Mouse (Mus musculus) lung, adult 2 months (tissue): ENCODE results near the gene Cryga. TPM values are rescaled to one million over a fixed set of nuclear protein-coding genes. Genes with fewer than 3 reads are reported as not detected.

ENCODE experiments used
- DNase-seq: peaks from one replicate; pipeline ENCODE4 v3.0.0; 2022
- H3K4me1 ChIP-seq: fragments of 200-500 bp; 2 replicates; pipeline ENCODE4 v1.6.1; 2011; ENCODE audit warnings: low read length; ENCODE audit not compliant: control insufficient read depth, insufficient read depth
- H3K4me3 ChIP-seq: fragments of 200-500 bp; replicated peaks from 2 replicates; pipeline ENCODE3; 2011; ENCODE audit warnings: low read depth, mild to moderate bottlenecking, control low read depth, low read length; ENCODE audit errors: extremely low read depth
- CTCF ChIP-seq: fragments of 200-500 bp; IDR thresholded peaks from 2 replicates; pipeline ENCODE4 v1.5.1; 2011; ENCODE audit warnings: mild to moderate bottlenecking, low read length, control low read depth; ENCODE audit not compliant: insufficient read depth
- POLR2A ChIP-seq: fragments of 200-500 bp; IDR thresholded peaks from 2 replicates; pipeline ENCODE4 v1.6.1; 2011; ENCODE audit warnings: low read depth, mild to moderate bottlenecking, control low read depth, low read length, borderline replicate concordance; ENCODE audit errors: extremely low read depth
- WGBS: fragments of 180-500 bp; shearing (Covaris S2); methylation state at CpG from one replicate; pipeline ENCODE4 v1.1.7; 2018; 5-methylcytosine and 5-hydroxymethylcytosine counted together
- polyA plus RNA-seq: library from polyadenylated mRNA; depleted of rRNA; stranded (reverse); fragments of >200 nt; gene quantifications from 2 replicates; pipeline ENCODE4 v1.2.3, GENCODE M21; 2012; rRNA removed

The Cryga gene
- polyA plus RNA-seq: not detected in 2 replicates

- 84% methylated on average over 11 of the region's 11 CpGs for WGBS
- Histone ChIP-seq H3K4me1 (no peaks in the 10 kb centered on the region), H3K4me3 (no peak within 1 kb of the TSS)
- DNase-seq: no peak
- TF ChIP-seq CTCF (no peak), POLR2A (no peak)
These were observed at the start of gene Cryga for GRCm38 (mm10) chr1:65103273-65103672. Cryga (minus strand) TSS chr1:65103373.

GRCm38 (mm10) chr1:65147971-65148370 is 44.8 kb upstream of the Cryga start:
- no peaks in the 10 kb centered on the region for H3K4me1 ChIP-seq
- WGBS: 49% methylated on average over 3 of the region's 3 CpGs
- DNase-seq: no peak
- no peak overlapping the region for H3K4me3 ChIP-seq
- TF ChIP-seq POLR2A: no peak
- no peak for TF ChIP-seq CTCF

GRCm38 (mm10) chr1:65147326-65147725 is 44.2 kb upstream of the Cryga start:
- TF ChIP-seq POLR2A: no peak
- TF ChIP-seq CTCF: no peak
- 87% methylated on average over 5 of the region's 5 CpGs for WGBS
- Histone ChIP-seq H3K4me3 (no peak overlapping the region), H3K4me1 (no peaks in the 10 kb centered on the region)
- no peak for DNase-seq

GRCm38 (mm10) chr1:65146601-65147000 is 43.4 kb upstream of the Cryga start:
- Histone ChIP-seq H3K4me3 (no peak overlapping the region), H3K4me1 (no peaks in the 10 kb centered on the region)
- whole genome bisulfite sequencing: 33% methylated on average over 2 of the region's 2 CpGs
- TF ChIP-seq CTCF (no peak), POLR2A (no peak)
- DNase-seq: no peak

GRCm38 (mm10) chr1:65144783-65145182 is 41.6 kb upstream of the Cryga start:
- Histone ChIP-seq H3K4me3 (no peak overlapping the region), H3K4me1 (no peaks in the 10 kb centered on the region)
- TF ChIP-seq CTCF: no peak
- TF ChIP-seq POLR2A: no peak
- no peak for DNase-seq
- WGBS: 80% methylated on average over 2 of the region's 2 CpGs

GRCm38 (mm10) chr1:65137560-65137959 is 34.4 kb upstream of the Cryga start:
- Histone ChIP-seq H3K4me3 (no peak overlapping the region), H3K4me1 (no peaks in the 10 kb centered on the region)
- DNase-seq: no peak
- TF ChIP-seq POLR2A (no peak), CTCF (no peak)
- 84% methylated on average over 6 of the region's 6 CpGs for WGBS

- Histone ChIP-seq H3K4me1 (no peaks in the 10 kb centered on the region), H3K4me3 (no peak overlapping the region)
- 83% methylated on average over 1 of the region's 1 CpGs for WGBS
- no peak for TF ChIP-seq POLR2A
- no peak for TF ChIP-seq CTCF
- no peak for DNase-seq
These were observed 29.7 kb upstream of the Cryga start for GRCm38 (mm10) chr1:65132833-65133232.

- WGBS: 88% methylated on average over 1 of the region's 1 CpGs
- H3K4me1 ChIP-seq: no peaks in the 10 kb centered on the region
These were observed 28.5 kb upstream of the Cryga start for GRCm38 (mm10) chr1:65131671-65132070.

GRCm38 (mm10) chr1:65130226-65130625 is 27.1 kb upstream of the Cryga start:
- no peak overlapping the region for H3K4me3 ChIP-seq
- no peaks in the 10 kb centered on the region for H3K4me1 ChIP-seq
- no peak for DNase-seq
- TF ChIP-seq CTCF (no peak), POLR2A (no peak)
- WGBS: 62% methylated on average over 3 of the region's 3 CpGs

More at GRCm38 (mm10) chr1:65131671-65132070, 28.5 kb upstream of the Cryga start:
- DNase-seq: no peak
- H3K4me3 ChIP-seq: no peak overlapping the region
- TF ChIP-seq CTCF (no peak), POLR2A (no peak)

- no peak overlapping the region for H3K4me3 ChIP-seq
- TF ChIP-seq POLR2A (no peak), CTCF (no peak)
- 48% methylated on average over 3 of the region's 3 CpGs for WGBS
- no peak for DNase-seq
- no peaks in the 10 kb centered on the region for H3K4me1 ChIP-seq
These were observed 26.5 kb upstream of the Cryga start for GRCm38 (mm10) chr1:65129634-65130180.
